Mouse (Mus musculus): Measurements from ENCODE around the gene Bex6. TPM values are rescaled to one million over a fixed set of nuclear protein-coding genes. Genes with fewer than 3 reads are reported as not detected.

Gene Bex6
- total and polyA plus RNA-seq, 2 experiments from 2014 or later = not detected

Other genes starting within 250 kb of the Bex6 start
- 2.1 and 3.2 TPM in 2 replicates for gene Pigz, start 246.0 kb upstream of the Bex6 start, total RNA-seq (2014; rRNA removed)
- gene Pigz, start 246.0 kb upstream of the Bex6 start, polyA plus RNA-seq (2015; fragmentation: Nextera tagmentation; extraction: Ambion mirVana) = 2.5 and 3.9 TPM in 2 replicates
- gene 0610012G03Rik, start 231.3 kb upstream of the Bex6 start, total RNA-seq (2014; rRNA removed) = 95.0 and 98.0 TPM in 2 replicates
- gene 0610012G03Rik, start 231.3 kb upstream of the Bex6 start, polyA plus RNA-seq (2015; fragmentation: Nextera tagmentation; extraction: Ambion mirVana) = 139 and 143 TPM in 2 replicates
- 25.9 and 31.5 TPM in 2 replicates for gene Ncbp2, start 231.3 kb upstream of the Bex6 start, total RNA-seq (2014; rRNA removed)
- gene Ncbp2, start 231.3 kb upstream of the Bex6 start, polyA plus RNA-seq (2015; fragmentation: Nextera tagmentation; extraction: Ambion mirVana) = 65.7 and 73.2 TPM in 2 replicates
- gene Senp5, start 176.5 kb upstream of the Bex6 start, total RNA-seq (2014; rRNA removed) = 23.3 and 26.5 TPM in 2 replicates
- gene Senp5, start 176.5 kb upstream of the Bex6 start, polyA plus RNA-seq (2015; fragmentation: Nextera tagmentation; extraction: Ambion mirVana) = 10.1 and 12.8 TPM in 2 replicates
- gene Pak2, start 100.5 kb upstream of the Bex6 start, total RNA-seq (2014; rRNA removed) = 35.3 and 37.1 TPM in 2 replicates
- 23.0 and 26.0 TPM in 2 replicates for gene Pak2, start 100.5 kb upstream of the Bex6 start, polyA plus RNA-seq (2015; fragmentation: Nextera tagmentation; extraction: Ambion mirVana)
- gene Pigx, start 80.1 kb upstream of the Bex6 start, total RNA-seq (2014; rRNA removed) = 38.8 and 53.2 TPM in 2 replicates
- gene Pigx, start 80.1 kb upstream of the Bex6 start, polyA plus RNA-seq (2015; fragmentation: Nextera tagmentation; extraction: Ambion mirVana) = 90.4 and 91.3 TPM in 2 replicates
- 29.9 and 34.7 TPM in 2 replicates for gene Cep19, start 80.0 kb upstream of the Bex6 start, total RNA-seq (2014; rRNA removed)
- gene Cep19, start 80.0 kb upstream of the Bex6 start, polyA plus RNA-seq (2015; fragmentation: Nextera tagmentation; extraction: Ambion mirVana) = 54.3 and 57.3 TPM in 2 replicates
- gene Nrros, start 14.2 kb upstream of the Bex6 start, total RNA-seq (2014; rRNA removed) = 9.9 and 11.3 TPM in 2 replicates
- gene Nrros, start 14.2 kb upstream of the Bex6 start, polyA plus RNA-seq (2015; fragmentation: Nextera tagmentation; extraction: Ambion mirVana) = 4.9 and 5.8 TPM in 2 replicates
- gene Fbxo45, start 67.3 kb downstream of the Bex6 start, total RNA-seq (2014; rRNA removed) = 29.9 and 39.6 TPM in 2 replicates
- gene Fbxo45, start 67.3 kb downstream of the Bex6 start, polyA plus RNA-seq (2015; fragmentation: Nextera tagmentation; extraction: Ambion mirVana) = 15.0 and 16.6 TPM in 2 replicates
- 11.6 and 12.4 TPM in 2 replicates for gene Wdr53, start 67.4 kb downstream of the Bex6 start, total RNA-seq (2014; rRNA removed)
- 10.7 and 11.1 TPM in 2 replicates for gene Wdr53, start 67.4 kb downstream of the Bex6 start, polyA plus RNA-seq (2015; fragmentation: Nextera tagmentation; extraction: Ambion mirVana)
- 0.38 TPM in 1 of 2 replicates, not detected in the other for gene Smco1, start 91.6 kb downstream of the Bex6 start, total RNA-seq (2014; rRNA removed)
- gene Smco1, start 91.6 kb downstream of the Bex6 start, polyA plus RNA-seq (2015; fragmentation: Nextera tagmentation; extraction: Ambion mirVana) = 0.11 TPM in 1 of 2 replicates, not detected in the other
- gene Rnf168, start 97.6 kb downstream of the Bex6 start, total RNA-seq (2014; rRNA removed) = 34.8 and 42.1 TPM in 2 replicates
- gene Rnf168, start 97.6 kb downstream of the Bex6 start, polyA plus RNA-seq (2015; fragmentation: Nextera tagmentation; extraction: Ambion mirVana) = 22.3 and 27.1 TPM in 2 replicates
- 37.0 and 50.4 TPM in 2 replicates for gene Ubxn7, start 152.4 kb downstream of the Bex6 start, total RNA-seq (2014; rRNA removed)
- gene Ubxn7, start 152.4 kb downstream of the Bex6 start, polyA plus RNA-seq (2015; fragmentation: Nextera tagmentation; extraction: Ambion mirVana) = 8.7 and 10.7 TPM in 2 replicates
- not detected in 2 replicates for gene Tm4sf19, start 220.7 kb downstream of the Bex6 start, total RNA-seq (2014; rRNA removed)
- gene Tm4sf19, start 220.7 kb downstream of the Bex6 start, polyA plus RNA-seq (2015; fragmentation: Nextera tagmentation; extraction: Ambion mirVana) = not detected in 2 replicates
- gene Tctex1d2, start 239.9 kb downstream of the Bex6 start, total RNA-seq (2014; rRNA removed) = 12.5 and 18.1 TPM in 2 replicates
- gene Tctex1d2, start 239.9 kb downstream of the Bex6 start, polyA plus RNA-seq (2015; fragmentation: Nextera tagmentation; extraction: Ambion mirVana) = 54.5 and 56.7 TPM in 2 replicates

Measured in midbrain, postnatal 0 days (tissue).